Mouse (Mus musculus): ENCODE measurements around the gene Ccdc116. TPM values are rescaled to one million over a fixed set of nuclear protein-coding genes. Genes with fewer than 3 reads are reported as not detected.
A peak's percentile ranks its signal among the peaks of the same experiment; 100 is the strongest.

The Ccdc116 gene
- polyA plus RNA-seq (2015; fragmentation: Nextera tagmentation; extraction: Ambion mirVana) = 0.31 and 0.36 TPM in 2 replicates

DNA sequence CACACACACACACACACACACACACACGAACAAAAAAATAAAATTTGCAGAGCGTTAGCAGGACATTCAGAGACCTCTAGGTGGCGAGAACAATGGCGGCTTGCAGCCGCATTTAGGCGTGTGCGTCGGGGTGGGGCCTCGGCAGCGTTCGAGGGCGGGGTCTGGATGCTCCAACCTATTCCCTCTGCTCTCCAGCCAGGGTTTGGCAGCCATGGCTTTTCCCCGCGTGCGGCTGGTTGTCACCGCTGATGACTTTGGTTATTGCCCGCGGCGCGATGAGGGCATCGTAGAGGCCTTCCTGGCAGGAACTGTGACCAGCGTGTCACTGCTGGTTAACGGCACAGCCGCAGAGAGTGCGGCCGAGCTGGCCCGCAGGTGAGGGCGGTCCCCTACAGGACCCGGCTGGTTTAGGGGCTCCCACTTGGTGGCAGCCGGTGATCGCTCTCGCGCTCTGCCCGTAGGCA lies at the start of gene Ccdc116:
TSS of gene Ccdc116 (minus strand) at position 458 of the 464 bp plus-strand sequence.
- Histone ChIP-seq H3K36me3 (ENCODE audit: insufficient read depth, low read length) (peaks cover 1% of the 10 kb centered on the region; the same call in 1 of the 2 replicates), H3K4me3 (ENCODE audit: low read length) (peak within 1 kb of the TSS; percentile 70), H3K4me1 (ENCODE audit: insufficient read depth, low read length) (peaks cover 11% of the 10 kb centered on the region), H3K27ac (ENCODE audit: low read length) (no peak within 1 kb of the TSS), H3K4me2 (replicated peaks; ENCODE audit: low read depth, low read length) (peak within 1 kb of the TSS; percentile 94), H3K9me3 (ENCODE audit: low read length) (no peaks in the 10 kb centered on the region), H3K9ac (replicated peaks; ENCODE audit: low read length) (peak within 1 kb of the TSS; percentile 59), H3K27me3 (ENCODE audit: insufficient read depth, low read length) (no peaks in the 10 kb centered on the region)
- 0% methylated on average over 34 of the region's 34 CpGs for WGBS
- ATAC-seq (ENCODE audit: low FRiP score, low TSS enrichment) = peak; percentile 87

GRCm38 (mm10) chr16:17193823-17194222 lies 46.8 kb upstream of the Ccdc116 start:
- no peak for ATAC-seq (ENCODE audit: low FRiP score, low TSS enrichment)
- Histone ChIP-seq H3K36me3 (ENCODE audit: insufficient read depth, low read length) (peaks cover 8% of the 10 kb centered on the region; the same call in 1 of the 2 replicates), H3K4me2 (replicated peaks; ENCODE audit: low read depth, low read length) (no peak overlapping the region), H3K4me3 (ENCODE audit: low read length) (no peak overlapping the region), H3K4me1 (ENCODE audit: insufficient read depth, low read length) (no peaks in the 10 kb centered on the region), H3K27ac (ENCODE audit: low read length) (no peak overlapping the region), H3K9ac (replicated peaks; ENCODE audit: low read length) (no peak overlapping the region), H3K27me3 (ENCODE audit: insufficient read depth, low read length) (no peaks in the 10 kb centered on the region), H3K9me3 (ENCODE audit: low read length) (no peaks in the 10 kb centered on the region)
- WGBS = 86% methylated on average over 4 of the region's 4 CpGs

DNA sequence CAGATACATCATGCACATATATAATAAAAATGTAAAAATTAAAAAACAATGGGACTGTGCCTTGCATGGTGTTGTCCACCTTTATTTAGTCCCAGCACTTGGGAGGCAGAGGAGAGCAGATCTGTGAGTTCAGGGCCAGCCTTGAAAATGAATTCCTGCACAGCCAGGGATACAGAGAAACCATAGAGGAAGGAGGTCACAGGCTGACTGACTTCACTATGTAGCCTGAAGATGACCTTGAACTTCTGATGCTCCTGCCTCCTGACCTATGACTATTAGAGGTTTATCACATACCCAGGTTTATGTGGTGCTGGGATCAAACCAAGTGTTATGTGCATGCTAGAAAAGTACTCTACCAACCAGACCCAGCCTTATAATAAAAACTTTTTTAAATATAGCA lies 38.4 kb upstream of the Ccdc116 start:
- peaks cover 21% of the 10 kb centered on the region for H3K36me3 ChIP-seq (ENCODE audit: insufficient read depth, low read length)
- H3K9me3 ChIP-seq (ENCODE audit: low read length) = no peaks in the 10 kb centered on the region
- no peak overlapping the region for H3K27ac ChIP-seq (ENCODE audit: low read length)
- ATAC-seq (ENCODE audit: low FRiP score, low TSS enrichment) = no peak
- no peak overlapping the region for H3K9ac ChIP-seq (replicated peaks; ENCODE audit: low read length)
- H3K4me3 ChIP-seq (ENCODE audit: low read length) = no peak overlapping the region
- no peak overlapping the region for H3K4me2 ChIP-seq (replicated peaks; ENCODE audit: low read depth, low read length)
- no peaks in the 10 kb centered on the region for H3K27me3 ChIP-seq (ENCODE audit: insufficient read depth, low read length)
- H3K4me1 ChIP-seq (ENCODE audit: insufficient read depth, low read length) = no peaks in the 10 kb centered on the region

DNA sequence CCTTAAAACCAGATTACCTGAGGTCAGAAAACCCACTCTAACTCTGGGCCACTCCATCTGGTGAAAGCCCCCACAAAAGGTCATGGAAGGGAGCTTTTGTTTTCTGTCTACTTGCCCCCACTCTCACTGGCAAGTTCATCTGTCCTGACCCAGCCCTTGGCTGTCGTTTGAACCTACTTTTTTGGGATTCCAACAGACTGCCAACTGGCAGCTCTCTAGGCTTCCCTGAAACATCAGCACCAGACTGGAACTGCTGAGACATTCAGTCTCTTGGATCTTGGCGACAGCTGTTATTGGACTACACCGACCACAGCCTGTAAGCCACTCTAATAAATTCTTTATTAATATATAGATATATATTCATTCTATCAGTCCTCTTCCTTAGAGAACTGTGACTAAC lies 36.0 kb upstream of the Ccdc116 start:
- Histone ChIP-seq H3K9ac (replicated peaks; ENCODE audit: low read length) (no peak overlapping the region), H3K27ac (ENCODE audit: low read length) (no peak overlapping the region), H3K4me2 (replicated peaks; ENCODE audit: low read depth, low read length) (no peak overlapping the region), H3K27me3 (ENCODE audit: insufficient read depth, low read length) (no peaks in the 10 kb centered on the region), H3K4me1 (ENCODE audit: insufficient read depth, low read length) (no peaks in the 10 kb centered on the region), H3K36me3 (ENCODE audit: insufficient read depth, low read length) (peaks cover 18% of the 10 kb centered on the region), H3K9me3 (ENCODE audit: low read length) (no peaks in the 10 kb centered on the region), H3K4me3 (ENCODE audit: low read length) (no peak overlapping the region)
- ATAC-seq (ENCODE audit: low FRiP score, low TSS enrichment) = no peak
- 82% methylated on average over 3 of the region's 3 CpGs for WGBS

- peaks cover 18% of the 10 kb centered on the region for H3K36me3 ChIP-seq (ENCODE audit: insufficient read depth, low read length)
- no peak overlapping the region for H3K4me3 ChIP-seq (ENCODE audit: low read length)
- H3K27ac ChIP-seq (ENCODE audit: low read length) = no peak overlapping the region
- ATAC-seq (ENCODE audit: low FRiP score, low TSS enrichment) = no peak
- WGBS = 64% methylated on average over 2 of the region's 2 CpGs
- no peaks in the 10 kb centered on the region for H3K27me3 ChIP-seq (ENCODE audit: insufficient read depth, low read length)
- H3K4me1 ChIP-seq (ENCODE audit: insufficient read depth, low read length) = no peaks in the 10 kb centered on the region
- H3K9ac ChIP-seq (replicated peaks; ENCODE audit: low read length) = no peak overlapping the region
- no peak overlapping the region for H3K4me2 ChIP-seq (replicated peaks; ENCODE audit: low read depth, low read length)
- no peaks in the 10 kb centered on the region for H3K9me3 ChIP-seq (ENCODE audit: low read length)
Measured at GRCm38 (mm10) chr16:17182136-17182535, 35.1 kb upstream of the Ccdc116 start.

DNA sequence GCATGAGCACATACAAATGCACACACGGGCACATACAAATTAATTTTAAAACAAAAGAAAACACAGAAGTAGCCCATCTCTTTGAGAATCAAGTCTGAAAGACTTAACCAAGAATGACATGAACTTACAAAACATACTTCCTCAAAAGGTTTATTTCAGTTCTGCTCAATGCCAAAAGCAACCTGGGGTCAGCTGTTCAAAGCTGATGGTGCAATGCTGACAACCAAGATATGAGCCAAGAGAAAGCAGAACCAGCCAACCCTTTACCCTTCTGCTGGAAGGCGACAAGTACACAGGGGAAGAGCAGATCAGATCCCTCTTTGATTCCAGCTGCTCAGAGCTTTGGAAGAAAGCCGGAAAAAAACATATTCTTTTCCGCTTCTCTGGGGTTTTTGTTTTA lies 34.4 kb upstream of the Ccdc116 start:
- Histone ChIP-seq H3K27me3 (ENCODE audit: insufficient read depth, low read length) (no peaks in the 10 kb centered on the region), H3K27ac (ENCODE audit: low read length) (no peak overlapping the region), H3K4me3 (ENCODE audit: low read length) (no peak overlapping the region), H3K9me3 (ENCODE audit: low read length) (no peaks in the 10 kb centered on the region), H3K4me1 (ENCODE audit: insufficient read depth, low read length) (no peaks in the 10 kb centered on the region), H3K4me2 (replicated peaks; ENCODE audit: low read depth, low read length) (no peak overlapping the region), H3K36me3 (ENCODE audit: insufficient read depth, low read length) (peaks cover 18% of the 10 kb centered on the region), H3K9ac (replicated peaks; ENCODE audit: low read length) (no peak overlapping the region)
- 90% methylated on average over 4 of the region's 4 CpGs for WGBS
- ATAC-seq (ENCODE audit: low FRiP score, low TSS enrichment) = no peak

- no peaks in the 10 kb centered on the region for H3K27me3 ChIP-seq (ENCODE audit: insufficient read depth, low read length)
- no peaks in the 10 kb centered on the region for H3K9me3 ChIP-seq (ENCODE audit: low read length)
- ATAC-seq (ENCODE audit: low FRiP score, low TSS enrichment) = no peak
- H3K9ac ChIP-seq (replicated peaks; ENCODE audit: low read length) = no peak overlapping the region
- WGBS = 90% methylated on average over 3 of the region's 3 CpGs
- no peak overlapping the region for H3K27ac ChIP-seq (ENCODE audit: low read length)
- H3K36me3 ChIP-seq (ENCODE audit: insufficient read depth, low read length) = peaks cover 4% of the 10 kb centered on the region
- no peaks in the 10 kb centered on the region for H3K4me1 ChIP-seq (ENCODE audit: insufficient read depth, low read length)
- no peak overlapping the region for H3K4me2 ChIP-seq (replicated peaks; ENCODE audit: low read depth, low read length)
- H3K4me3 ChIP-seq (ENCODE audit: low read length) = no peak overlapping the region
Measured at GRCm38 (mm10) chr16:17179706-17180105, 32.7 kb upstream of the Ccdc116 start.

GRCm38 (mm10) chr16:17177623-17178170 lies 30.7 kb upstream of the Ccdc116 start:
- 97% methylated on average over 1 of the region's 1 CpGs for WGBS
- Histone ChIP-seq H3K36me3 (ENCODE audit: insufficient read depth, low read length) (peaks cover 9% of the 10 kb centered on the region), H3K4me3 (ENCODE audit: low read length) (no peak overlapping the region), H3K27ac (ENCODE audit: low read length) (no peak overlapping the region), H3K4me1 (ENCODE audit: insufficient read depth, low read length) (no peaks in the 10 kb centered on the region), H3K9ac (replicated peaks; ENCODE audit: low read length) (no peak overlapping the region), H3K27me3 (ENCODE audit: insufficient read depth, low read length) (no peaks in the 10 kb centered on the region), H3K4me2 (replicated peaks; ENCODE audit: low read depth, low read length) (no peak overlapping the region), H3K9me3 (ENCODE audit: low read length) (no peaks in the 10 kb centered on the region)
- no peak for ATAC-seq (ENCODE audit: low FRiP score, low TSS enrichment)

- ATAC-seq (ENCODE audit: low FRiP score, low TSS enrichment) = no peak
- Histone ChIP-seq H3K9me3 (ENCODE audit: low read length) (no peaks in the 10 kb centered on the region), H3K36me3 (ENCODE audit: insufficient read depth, low read length) (peaks cover 15% of the 10 kb centered on the region), H3K27me3 (ENCODE audit: insufficient read depth, low read length) (no peaks in the 10 kb centered on the region), H3K4me1 (ENCODE audit: insufficient read depth, low read length) (no peaks in the 10 kb centered on the region), H3K27ac (ENCODE audit: low read length) (no peak overlapping the region), H3K4me3 (ENCODE audit: low read length) (no peak overlapping the region), H3K4me2 (replicated peaks; ENCODE audit: low read depth, low read length) (no peak overlapping the region), H3K9ac (replicated peaks; ENCODE audit: low read length) (no peak overlapping the region)
- 93% methylated on average over 2 of the region's 2 CpGs for WGBS
Measured at GRCm38 (mm10) chr16:17175765-17176164, 28.7 kb upstream of the Ccdc116 start.

GRCm38 (mm10) chr16:17168049-17168448 lies 21.0 kb upstream of the Ccdc116 start:
- Histone ChIP-seq H3K27me3 (ENCODE audit: insufficient read depth, low read length) (no peaks in the 10 kb centered on the region), H3K4me3 (ENCODE audit: low read length) (no peak overlapping the region), H3K4me1 (ENCODE audit: insufficient read depth, low read length) (no peaks in the 10 kb centered on the region), H3K4me2 (replicated peaks; ENCODE audit: low read depth, low read length) (no peak overlapping the region), H3K9ac (replicated peaks; ENCODE audit: low read length) (no peak overlapping the region), H3K27ac (ENCODE audit: low read length) (no peak overlapping the region), H3K9me3 (ENCODE audit: low read length) (no peaks in the 10 kb centered on the region), H3K36me3 (ENCODE audit: insufficient read depth, low read length) (peaks cover 27% of the 10 kb centered on the region)
- WGBS = 89% methylated on average over 5 of the region's 5 CpGs
- ATAC-seq (ENCODE audit: low FRiP score, low TSS enrichment) = no peak
